Mouse (Mus musculus): Measurements from ENCODE around the gene Lgals7. TPM values are rescaled to one million over a fixed set of nuclear protein-coding genes. Genes with fewer than 3 reads are reported as not detected.

Gene Lgals7
- polyA plus RNA-seq, 1 experiment from 2014 or later, result 1.4 TPM

- Histone ChIP-seq H3K4me1 (ENCODE audit: control insufficient read depth, insufficient read depth, low read length) (no peaks in the 10 kb centered on the region), H3K27me3 (ENCODE audit: control insufficient read depth, insufficient read depth, low read length) (no peaks in the 10 kb centered on the region), H3K4me3 (ENCODE audit: low read depth, low read length) (no peak overlapping the region), H3K9me3 (ENCODE audit: control insufficient read depth, low read length) (no peaks in the 10 kb centered on the region), H3K9ac (ENCODE audit: low read length) (no peak overlapping the region), H3K36me3 (ENCODE audit: control insufficient read depth, insufficient read depth, low read length) (no peaks in the 10 kb centered on the region), H3K4me2 (no peak overlapping the region), H3K27ac (ENCODE audit: low read depth, low read length) (no peak overlapping the region)
- WGBS, result 93% methylated on average over 1 of the region's 1 CpGs
- DNase-seq (ENCODE audit: low spot score, missing footprints), result no peak
- no peak for ATAC-seq (ENCODE audit: low FRiP score)
Measured at GRCm38 (mm10) chr7:28847273-28847672, 16.4 kb upstream of the Lgals7 start.

- no peak for ATAC-seq (ENCODE audit: low FRiP score)
- no peak overlapping the region for H3K4me3 ChIP-seq (ENCODE audit: low read depth, low read length)
- DNase-seq (ENCODE audit: low spot score, missing footprints), result no peak
- no peaks in the 10 kb centered on the region for H3K9me3 ChIP-seq (ENCODE audit: control insufficient read depth, low read length)
- H3K4me1 ChIP-seq (ENCODE audit: control insufficient read depth, insufficient read depth, low read length), result no peaks in the 10 kb centered on the region
- no peak overlapping the region for H3K9ac ChIP-seq (ENCODE audit: low read length)
- no peaks in the 10 kb centered on the region for H3K27me3 ChIP-seq (ENCODE audit: control insufficient read depth, insufficient read depth, low read length)
- H3K4me2 ChIP-seq, result no peak overlapping the region
- no peaks in the 10 kb centered on the region for H3K36me3 ChIP-seq (ENCODE audit: control insufficient read depth, insufficient read depth, low read length)
- H3K27ac ChIP-seq (ENCODE audit: low read depth, low read length), result no peak overlapping the region
- 74% methylated on average over 1 of the region's 1 CpGs for WGBS
Measured at GRCm38 (mm10) chr7:28849700-28850236, 13.9 kb upstream of the Lgals7 start.

- Histone ChIP-seq H3K36me3 (ENCODE audit: control insufficient read depth, insufficient read depth, low read length) (no peaks in the 10 kb centered on the region), H3K27ac (ENCODE audit: low read depth, low read length) (no peak overlapping the region), H3K27me3 (ENCODE audit: control insufficient read depth, insufficient read depth, low read length) (no peaks in the 10 kb centered on the region), H3K9ac (ENCODE audit: low read length) (no peak overlapping the region), H3K4me1 (ENCODE audit: control insufficient read depth, insufficient read depth, low read length) (no peaks in the 10 kb centered on the region), H3K4me2 (no peak overlapping the region), H3K9me3 (ENCODE audit: control insufficient read depth, low read length) (no peaks in the 10 kb centered on the region), H3K4me3 (ENCODE audit: low read depth, low read length) (no peak overlapping the region)
- WGBS, result 82% methylated on average over 4 of the region's 4 CpGs
- no peak for DNase-seq (ENCODE audit: low spot score, missing footprints)
- no peak for ATAC-seq (ENCODE audit: low FRiP score)
Measured at GRCm38 (mm10) chr7:28850642-28851041, 13.0 kb upstream of the Lgals7 start.

- Histone ChIP-seq H3K4me2 (no peak overlapping the region), H3K27me3 (ENCODE audit: control insufficient read depth, insufficient read depth, low read length) (no peaks in the 10 kb centered on the region), H3K4me1 (ENCODE audit: control insufficient read depth, insufficient read depth, low read length) (no peaks in the 10 kb centered on the region), H3K36me3 (ENCODE audit: control insufficient read depth, insufficient read depth, low read length) (no peaks in the 10 kb centered on the region), H3K9me3 (ENCODE audit: control insufficient read depth, low read length) (peaks cover 4% of the 10 kb centered on the region; the same call in 1 of the 2 replicates), H3K9ac (ENCODE audit: low read length) (no peak overlapping the region), H3K27ac (ENCODE audit: low read depth, low read length) (no peak overlapping the region), H3K4me3 (ENCODE audit: low read depth, low read length) (no peak overlapping the region)
- ATAC-seq (ENCODE audit: low FRiP score) (no peak), DNase-seq (ENCODE audit: low spot score, missing footprints) (no peak)
- WGBS, result 94% methylated on average over 2 of the region's 2 CpGs
Measured at GRCm38 (mm10) chr7:28859953-28860352, 3.7 kb upstream of the Lgals7 start.

- peaks cover under 1% of the 10 kb centered on the region; the same call in 1 of the 2 replicates for H3K4me1 ChIP-seq (ENCODE audit: control insufficient read depth, insufficient read depth, low read length)
- H3K4me3 ChIP-seq (ENCODE audit: low read depth, low read length), result no peak overlapping the region
- no peaks in the 10 kb centered on the region for H3K36me3 ChIP-seq (ENCODE audit: control insufficient read depth, insufficient read depth, low read length)
- no peak overlapping the region for H3K4me2 ChIP-seq
- no peak for DNase-seq (ENCODE audit: low spot score, missing footprints)
- no peaks in the 10 kb centered on the region for H3K27me3 ChIP-seq (ENCODE audit: control insufficient read depth, insufficient read depth, low read length)
- H3K9ac ChIP-seq (ENCODE audit: low read length), result no peak overlapping the region
- ATAC-seq (ENCODE audit: low FRiP score), result no peak
- 89% methylated on average over 6 of the region's 6 CpGs for WGBS
- peaks cover 4% of the 10 kb centered on the region; the same call in 1 of the 2 replicates for H3K9me3 ChIP-seq (ENCODE audit: control insufficient read depth, low read length)
- no peak overlapping the region for H3K27ac ChIP-seq (ENCODE audit: low read depth, low read length)
Measured at GRCm38 (mm10) chr7:28860898-28861297, 2.8 kb upstream of the Lgals7 start.

DNA sequence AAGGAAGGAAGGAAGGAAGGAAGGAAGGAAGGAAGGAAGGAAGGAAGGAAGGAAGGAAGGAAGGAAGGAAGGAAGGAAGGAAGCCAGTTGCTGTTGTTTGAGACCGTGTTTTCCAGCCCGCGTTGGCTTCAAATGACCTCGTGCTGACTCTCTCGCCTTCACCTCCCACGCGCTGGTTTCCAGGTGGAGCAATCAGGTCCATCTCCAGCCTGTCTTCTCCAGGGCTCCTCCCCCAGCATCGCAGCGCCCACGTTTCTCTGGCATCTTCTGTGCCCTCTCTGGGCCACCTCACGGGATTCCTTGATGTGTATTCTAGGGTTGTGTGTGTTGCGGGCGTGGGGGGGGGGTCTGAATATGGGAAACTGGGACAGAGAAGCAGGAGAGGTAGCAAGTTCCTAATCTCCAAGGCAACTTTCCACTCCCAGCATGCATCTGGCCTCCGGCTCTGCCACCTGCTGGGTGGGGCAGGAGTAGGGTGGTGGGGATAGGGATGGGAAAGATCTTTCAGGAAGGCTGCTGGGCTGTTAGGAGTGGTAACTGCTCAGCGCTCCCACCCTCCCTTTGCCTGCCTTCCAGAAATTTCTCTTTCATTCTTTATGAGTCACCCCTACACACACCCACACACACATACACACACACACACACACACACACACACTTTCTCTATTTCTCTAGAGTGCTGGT is 695 bp upstream of the Lgals7 start:
- H3K4me3 ChIP-seq (ENCODE audit: low read depth, low read length), result no peak overlapping the region
- no peak for DNase-seq (ENCODE audit: low spot score, missing footprints)
- no peak for ATAC-seq (ENCODE audit: low FRiP score)

GRCm38 (mm10) chr7:28864288-28864750 is 666 bp downstream of the Lgals7 start:
- H3K4me2 ChIP-seq, result no peak overlapping the region
- 64% methylated on average over 9 of the region's 9 CpGs for WGBS
- peaks cover 2% of the 10 kb centered on the region; the same call in 1 of the 2 replicates for H3K4me1 ChIP-seq (ENCODE audit: control insufficient read depth, insufficient read depth, low read length)
- DNase-seq (ENCODE audit: low spot score, missing footprints), result no peak
- H3K27ac ChIP-seq (ENCODE audit: low read depth, low read length), result no peak overlapping the region
- no peak overlapping the region; the same call in 1 of the 2 replicates for H3K9ac ChIP-seq (ENCODE audit: low read length)
- no peak for ATAC-seq (ENCODE audit: low FRiP score)
- H3K9me3 ChIP-seq (ENCODE audit: control insufficient read depth, low read length), result peaks cover 4% of the 10 kb centered on the region; the same call in 1 of the 2 replicates
- no peaks in the 10 kb centered on the region for H3K27me3 ChIP-seq (ENCODE audit: control insufficient read depth, insufficient read depth, low read length)
- H3K4me3 ChIP-seq (ENCODE audit: low read depth, low read length), result no peak overlapping the region
- H3K36me3 ChIP-seq (ENCODE audit: control insufficient read depth, insufficient read depth, low read length), result no peaks in the 10 kb centered on the region

More for the DNA sequence above, 695 bp upstream of the Lgals7 start:
- H3K9me3 ChIP-seq (ENCODE audit: control insufficient read depth, low read length), result peaks cover 4% of the 10 kb centered on the region; the same call in 1 of the 2 replicates
- no peak overlapping the region for H3K27ac ChIP-seq (ENCODE audit: low read depth, low read length)
- no peaks in the 10 kb centered on the region for H3K27me3 ChIP-seq (ENCODE audit: control insufficient read depth, insufficient read depth, low read length)
- 86% methylated on average over 15 of the region's 15 CpGs for WGBS
- H3K36me3 ChIP-seq (ENCODE audit: control insufficient read depth, insufficient read depth, low read length), result no peaks in the 10 kb centered on the region
- no peak overlapping the region for H3K9ac ChIP-seq (ENCODE audit: low read length)
- H3K4me1 ChIP-seq (ENCODE audit: control insufficient read depth, insufficient read depth, low read length), result peaks cover 2% of the 10 kb centered on the region; the same call in 1 of the 2 replicates
- H3K4me2 ChIP-seq, result no peak overlapping the region

GRCm38 (mm10) chr7:28865481-28866300 is 2.0 kb downstream of the Lgals7 start:
- Histone ChIP-seq H3K27ac (ENCODE audit: low read depth, low read length) (no peak overlapping the region), H3K4me1 (ENCODE audit: control insufficient read depth, insufficient read depth, low read length) (peaks cover 2% of the 10 kb centered on the region; the same call in 1 of the 2 replicates), H3K9me3 (ENCODE audit: control insufficient read depth, low read length) (peaks cover 4% of the 10 kb centered on the region; the same call in 1 of the 2 replicates), H3K36me3 (ENCODE audit: control insufficient read depth, insufficient read depth, low read length) (no peaks in the 10 kb centered on the region), H3K9ac (ENCODE audit: low read length) (no peak overlapping the region), H3K4me2 (peak overlapping the region; percentile 34), H3K27me3 (ENCODE audit: control insufficient read depth, insufficient read depth, low read length) (no peaks in the 10 kb centered on the region), H3K4me3 (ENCODE audit: low read depth, low read length) (peak overlapping the region; percentile 9; the same call in 1 of the 2 replicates)
- ATAC-seq (ENCODE audit: low FRiP score) (peak; percentile 66), DNase-seq (ENCODE audit: low spot score, missing footprints) (peak; percentile 92)
- 50% methylated on average over 33 of the region's 33 CpGs for WGBS

Measured in midbrain, embryonic 11.5 days (tissue).